Comparison of ENCODE assay signal across 25 mouse cellular contexts in the genomic region with DNA sequence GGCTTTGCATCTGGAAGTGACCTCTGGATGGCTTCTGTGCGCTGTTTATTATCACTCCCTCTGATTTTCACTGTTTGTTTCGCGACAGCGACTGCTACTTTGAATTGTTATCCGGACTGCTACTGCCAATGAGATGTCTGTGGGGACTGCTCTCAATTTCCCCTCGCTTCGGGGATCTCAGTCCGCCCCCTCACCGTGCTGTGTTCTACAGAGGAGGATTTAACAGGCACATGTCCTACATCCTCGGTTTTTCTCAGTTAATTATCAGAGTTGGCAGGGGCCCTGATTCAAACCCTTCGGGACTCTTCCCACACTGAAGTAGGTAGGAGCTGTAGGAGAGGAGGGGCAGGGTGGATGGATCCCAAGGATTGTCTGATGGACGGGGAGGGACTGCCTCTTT.
DNase-seq lines count a peak whose midpoint lies in the region; ATAC-seq lines count a peak whose summit lies in the region.
"Had no signal": no experiment of that assay in that cellular context is flagged by ENCODE, and none has a peak within 500 bp of the region (broad histone marks: within the 10 kb centered on the region; RNA-seq: fewer than 3 reads in every experiment).

No protein-coding gene starts in this region.

- no peak overlapping the region for H3K27ac ChIP-seq in embryonic facial prominence, embryonic 14.5 days (replicated peaks; ENCODE audit: low read depth, low read length)
- no peak overlapping the region for H3K27ac ChIP-seq in embryonic facial prominence, embryonic 10.5 days (replicated peaks)
- H3K27ac ChIP-seq: embryonic facial prominence, embryonic 15.5 days; gastrocnemius, adult 2 months; heart, embryonic 13.5 days; hindbrain, embryonic 12.5 days; hindbrain, embryonic 15.5 days had no signal

- no peak for ATAC-seq in embryonic facial prominence, embryonic 14.5 days (ENCODE audit: low read depth)
- ATAC-seq: activated CD4-positive, CD25-positive, alpha-beta regulatory T cell, adult 4 months; forebrain, embryonic 14.5 days; forebrain, postnatal 0 days had no signal

- no peaks in the 10 kb centered on the region for H3K4me1 ChIP-seq in embryonic facial prominence, embryonic 14.5 days (ENCODE audit: control insufficient read depth, insufficient read depth, low read length)
- no peaks in the 10 kb centered on the region for H3K4me1 ChIP-seq in embryonic facial prominence, embryonic 10.5 days
- H3K4me1 ChIP-seq: embryonic facial prominence, embryonic 15.5 days; hindbrain, embryonic 12.5 days; hindbrain, embryonic 15.5 days had no signal

- H3K9me3 ChIP-seq in embryonic facial prominence, embryonic 14.5 days (ENCODE audit: control insufficient read depth, low read length) = no peaks in the 10 kb centered on the region
- no peaks in the 10 kb centered on the region for H3K9me3 ChIP-seq in embryonic facial prominence, embryonic 10.5 days
- H3K9me3 ChIP-seq: embryonic facial prominence, embryonic 15.5 days; heart, embryonic 13.5 days; hindbrain, embryonic 12.5 days; hindbrain, embryonic 15.5 days had no signal

- no peaks in the 10 kb centered on the region for H3K27me3 ChIP-seq in embryonic facial prominence, embryonic 14.5 days (replicated peaks; ENCODE audit: control insufficient read depth, insufficient read depth, low read length)
- H3K27me3 ChIP-seq in embryonic facial prominence, embryonic 10.5 days (replicated peaks; ENCODE audit: low read depth, poor library complexity, severe bottlenecking) = 0 out of 2 replicates have a peak, but pooled peaks cover 5% of the 10 kb centered on the region
- H3K27me3 ChIP-seq: embryonic facial prominence, embryonic 15.5 days; hindbrain, embryonic 12.5 days; hindbrain, embryonic 15.5 days had no signal

- no peaks in the 10 kb centered on the region for H3K36me3 ChIP-seq in embryonic facial prominence, embryonic 14.5 days (ENCODE audit: control insufficient read depth, insufficient read depth, low read length)
- no peaks in the 10 kb centered on the region for H3K36me3 ChIP-seq in embryonic facial prominence, embryonic 10.5 days (replicated peaks)
- H3K36me3 ChIP-seq: embryonic facial prominence, embryonic 15.5 days; heart, embryonic 13.5 days; hindbrain, embryonic 12.5 days; hindbrain, embryonic 15.5 days had no signal

- H3K4me3 ChIP-seq in embryonic facial prominence, embryonic 14.5 days (ENCODE audit: low read depth, low read length) = no peak overlapping the region
- H3K4me3 ChIP-seq in embryonic facial prominence, embryonic 10.5 days = no peak overlapping the region
- H3K4me3 ChIP-seq: embryonic facial prominence, embryonic 15.5 days; gastrocnemius, adult 2 months; heart, embryonic 13.5 days; hindbrain, embryonic 12.5 days; hindbrain, embryonic 15.5 days had no signal

- DNase-seq in embryonic facial prominence, embryonic 14.5 days (ENCODE audit: low spot score) = peak; percentile 22
- DNase-seq in embryonic facial prominence, embryonic 10.5 days (ENCODE audit: low spot score) = no peak
- DNase-seq in layer of hippocampus, adult 18-20 months (ENCODE audit: low spot score in 2 of 2) = peak; percentile 67 to 75
- no peak for DNase-seq in layer of hippocampus, adult 9-10 months (ENCODE audit: low spot score)
- DNase-seq in brain, adult 2 months (ENCODE audit: low read depth, low spot score) = peak; percentile 43
- DNase-seq in layer of hippocampus, adult 9-11 months = peak; percentile 72
- DNase-seq in thymus, postnatal 10 days (ENCODE audit: low spot score in 2 of 2) = no peak
- no peak for DNase-seq in c-Kit-positive CD71-positive TER-119-positive erythroid progenitor cells, embryonic 14.5 days (ENCODE audit: low spot score)
- DNase-seq: adrenal gland, adult 8-10 months; adrenal gland, postnatal 25 days; cerebellum, adult 11-12 months; cerebellum, adult 8-10 months; cerebellum, postnatal 10 days; cerebellum, postnatal 36 days; embryo, embryonic 11 days; forebrain, postnatal 0 days; gastrocnemius, adult 2 months; gastrocnemius, postnatal 14 days; heart, adult 18-20 months had no signal

- 67% methylated on average over 12 of the region's 12 CpGs for WGBS in embryonic facial prominence, embryonic 14.5 days
- 77% methylated on average over 12 of the region's 12 CpGs for WGBS in embryonic facial prominence, embryonic 10.5 days

- H3K4me2 ChIP-seq in embryonic facial prominence, embryonic 14.5 days (ENCODE audit: low read depth, low read length) = no peak overlapping the region
- H3K4me2 ChIP-seq: embryonic facial prominence, embryonic 15.5 days; heart, embryonic 13.5 days; hindbrain, embryonic 12.5 days; hindbrain, embryonic 15.5 days had no signal

- H3K9ac ChIP-seq in embryonic facial prominence, embryonic 14.5 days (ENCODE audit: low read depth, low read length) = no peak overlapping the region
- H3K9ac ChIP-seq: embryonic facial prominence, embryonic 15.5 days; forebrain, postnatal 0 days; heart, embryonic 13.5 days; hindbrain, embryonic 12.5 days; hindbrain, embryonic 15.5 days had no signal

Comparison
In these comparisons a context has a peak if more than half of its experiments do, and no peak if none do; other contexts are left out.
1. DNase-seq: peak in embryonic facial prominence, embryonic 14.5 days (single experiment), layer of hippocampus, adult 18-20 months (2 of 2), brain, adult 2 months (single experiment) and layer of hippocampus, adult 9-11 months (single experiment); none in embryonic facial prominence, embryonic 10.5 days (single experiment), layer of hippocampus, adult 9-10 months (single experiment), thymus, postnatal 10 days (0 of 2) and c-Kit-positive CD71-positive TER-119-positive erythroid progenitor cells, embryonic 14.5 days (single experiment).